Mouse (Mus musculus) megakaryocyte, embryonic 14.5 days (primary cell): Measurements from ENCODE around the gene 1700020L24Rik.

Experiments
- FLI1 ChIP-seq: IDR thresholded peaks from 2 replicates; pipeline ENCODE4 v1.6.1; 2012; ENCODE audit warnings: low read length, inconsistent platforms, mixed read lengths
- GATA1 ChIP-seq: IDR thresholded peaks from 3 replicates; pipeline ENCODE4 v1.6.1; 2012; ENCODE audit warnings: mixed read lengths, low read length, inconsistent platforms, borderline replicate concordance

- TF ChIP-seq GATA1 (no peak), FLI1 (no peak)
These were observed 31.1 kb upstream of the 1700020L24Rik start for GRCm38 (mm10) chr11:83406391-83406790.
